Mouse (Mus musculus): ENCODE measurements around the gene Smarca4.

Gene Smarca4

GRCm38 (mm10) chr9:21725224-21726121 is 109.5 kb downstream of the Smarca4 start:
- no peak for DNase-seq

- DNase-seq = no peak
Observed at GRCm38 (mm10) chr9:21726218-21726975, 110.4 kb downstream of the Smarca4 start.

- DNase-seq = no peak
Observed at GRCm38 (mm10) chr9:21728261-21728832, 112.4 kb downstream of the Smarca4 start.

- no peak for DNase-seq
Observed at GRCm38 (mm10) chr9:21729264-21729663, 113.3 kb downstream of the Smarca4 start.

- no peak for DNase-seq
Observed at GRCm38 (mm10) chr9:21732288-21732687, 116.3 kb downstream of the Smarca4 start.

- DNase-seq = no peak
Observed at GRCm38 (mm10) chr9:21733446-21733845, 117.5 kb downstream of the Smarca4 start.

- no peak for DNase-seq
Observed at GRCm38 (mm10) chr9:21733989-21734388, 118.0 kb downstream of the Smarca4 start.

GRCm38 (mm10) chr9:21735126-21735525 is 119.2 kb downstream of the Smarca4 start:
- DNase-seq = no peak

GRCm38 (mm10) chr9:21736580-21736979 is 120.6 kb downstream of the Smarca4 start:
- DNase-seq = peak; percentile 87

GRCm38 (mm10) chr9:21737188-21737587 is 121.2 kb downstream of the Smarca4 start:
- DNase-seq = no peak

- no peak for DNase-seq
Observed at GRCm38 (mm10) chr9:21738776-21739175, 122.8 kb downstream of the Smarca4 start.

- DNase-seq = no peak
Observed at GRCm38 (mm10) chr9:21740427-21740826, 124.5 kb downstream of the Smarca4 start.

GRCm38 (mm10) chr9:21741514-21741913 is 125.5 kb downstream of the Smarca4 start:
- no peak for DNase-seq

- no peak for DNase-seq
Observed at GRCm38 (mm10) chr9:21747238-21747774, 131.3 kb downstream of the Smarca4 start.

- DNase-seq = peak; percentile 74
Observed at GRCm38 (mm10) chr9:21748033-21748432, 132.1 kb downstream of the Smarca4 start.

GRCm38 (mm10) chr9:21748491-21748890 is 132.5 kb downstream of the Smarca4 start:
- DNase-seq = no peak

GRCm38 (mm10) chr9:21749382-21750118 is 133.6 kb downstream of the Smarca4 start:
- no peak for DNase-seq

- DNase-seq = no peak
Observed at GRCm38 (mm10) chr9:21750370-21750769, 134.4 kb downstream of the Smarca4 start.

- no peak for DNase-seq
Observed at GRCm38 (mm10) chr9:21751347-21751746, 135.4 kb downstream of the Smarca4 start.

- peak; percentile 63 for DNase-seq
Observed at GRCm38 (mm10) chr9:21752252-21752792, 136.4 kb downstream of the Smarca4 start.

Measured in kidney, adult 9 months (tissue).